In genomic region chr10:81496969-81497368, GRCm38 (mm10) we compare ENCODE assay signal across 1 mouse cellular context.
A peak's percentile ranks its signal among the peaks of the same experiment; 100 is the strongest.
TF ChIP-seq lines count a peak whose summit lies in the region.

No protein-coding gene starts in this region.

TF ChIP-seq in MEL, 35 proteins besides CTCF, POLR2A, EP300 and RAD21:
- no peak for TF ChIP-seq ZNF384 (IDR thresholded peaks at IDR 0.05; ENCODE audit: low read depth, low read length)
- TF ChIP-seq CHD1 (IDR thresholded peaks at IDR 0.05; ENCODE audit: low read depth, low read length): 0 out of 2 replicates have a peak, but pooled peaks have one; percentile 21
- no peak for TF ChIP-seq TBP (IDR thresholded peaks at IDR 0.05; ENCODE audit: low read depth, low read length)
- TF ChIP-seq JUND (IDR thresholded peaks at IDR 0.05; ENCODE audit: low read depth, low read length): no peak
- TF ChIP-seq MAX (IDR thresholded peaks at IDR 0.05; ENCODE audit: low read length): peak; percentile 35; the same call in 1 of the 2 replicates
- TF ChIP-seq MAFK (IDR thresholded peaks at IDR 0.05; ENCODE audit: borderline replicate concordance, low read depth, low read length): no peak
TF ChIP-seq in MEL: peak in this region for 2.
